Mouse (Mus musculus) G1E (cell line): ENCODE measurements around the gene A630023A22Rik.

Experiments
- CTCF ChIP-seq: IDR thresholded peaks from 2 replicates; pipeline ENCODE4 v1.5.1; 2012; ENCODE audit warnings: low read depth, low read length, inconsistent platforms, mixed read lengths
- POLR2AphosphoS5 ChIP-seq: IDR thresholded peaks from 2 replicates; pipeline ENCODE4 v1.6.1; 2012; ENCODE audit warnings: low read depth, low read length, inconsistent platforms; ENCODE audit not compliant: insufficient replicate concordance

GRCm38 (mm10) chr14:34120923-34121351 is 18.4 kb upstream of the A630023A22Rik start:
- TF ChIP-seq CTCF (no peak), POLR2AphosphoS5 (no peak)
